Mouse (Mus musculus): Measurements from ENCODE around the gene Try5. TPM values are rescaled to one million over a fixed set of nuclear protein-coding genes. Genes with fewer than 3 reads are reported as not detected.
A peak's percentile ranks its signal among the peaks of the same experiment; 100 is the strongest.
"Not testable (repeated sequence)": the region's sequence is repeated elsewhere in the genome, so short reads cannot be mapped to it uniquely, and the experiment has no call there.

Try5 gene
- 0.13 and 0.15 TPM in 2 replicates for polyA plus RNA-seq (2012; rRNA removed)

DNA sequence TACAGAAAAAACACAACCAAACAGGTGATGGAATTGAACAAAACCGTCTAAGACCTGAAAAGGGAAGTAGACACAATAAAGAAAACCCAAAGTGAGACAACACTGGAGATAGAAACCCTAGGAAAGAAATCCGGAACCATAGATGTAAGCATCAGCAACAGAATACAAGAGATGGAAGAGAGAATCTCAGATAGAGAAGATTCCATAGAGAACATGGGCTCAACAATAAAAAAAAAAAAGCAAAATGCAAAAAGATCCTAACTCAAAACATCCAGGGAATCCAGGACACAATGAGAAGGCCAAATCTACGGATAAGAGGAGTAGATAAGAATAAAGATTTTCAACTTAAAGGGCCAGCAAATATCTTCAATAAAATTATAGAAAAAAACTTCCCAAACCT lies at the start of gene Try5:
Gene Try5, minus strand, starts transcription at position 101 of the 400 bp plus-strand sequence.
- not testable (repeated sequence) for DNase-seq (ENCODE audit: low read depth)

DNA sequence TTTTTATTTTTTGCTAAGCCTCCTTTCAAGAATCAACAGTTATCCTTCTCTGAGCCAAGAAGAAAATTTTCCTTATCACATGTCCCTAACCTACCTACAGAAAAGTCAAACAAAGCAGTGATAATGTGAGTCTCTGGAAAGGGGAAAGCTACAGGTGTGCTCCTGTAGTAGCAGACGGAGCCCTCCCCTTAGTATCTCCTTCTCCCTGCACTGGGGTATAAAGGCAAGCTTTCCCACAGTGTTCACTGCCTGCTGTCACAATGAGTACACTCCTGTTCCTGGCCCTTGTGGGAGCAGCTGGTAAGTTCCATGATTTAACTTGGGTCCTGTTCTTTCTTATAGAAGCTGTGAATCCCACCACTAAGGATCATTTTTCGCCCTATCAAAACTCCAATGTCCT lies 37.3 kb upstream of the Try5 start, which contains the start of gene Try10:
Gene Try10, plus strand, starts transcription at position 174 of the 400 bp plus-strand sequence.
- TF ChIP-seq POLR2A (IDR thresholded peaks at IDR 0.05; ENCODE audit: borderline replicate concordance, extremely low read depth, insufficient read depth, insufficient read length, poor library complexity, severe bottlenecking) (no peak), CTCF (IDR thresholded peaks at IDR 0.05; ENCODE audit: borderline replicate concordance, extremely low read depth, insufficient read depth, insufficient read length) (no peak)
- DNase-seq (ENCODE audit: low read depth): no peak

DNA sequence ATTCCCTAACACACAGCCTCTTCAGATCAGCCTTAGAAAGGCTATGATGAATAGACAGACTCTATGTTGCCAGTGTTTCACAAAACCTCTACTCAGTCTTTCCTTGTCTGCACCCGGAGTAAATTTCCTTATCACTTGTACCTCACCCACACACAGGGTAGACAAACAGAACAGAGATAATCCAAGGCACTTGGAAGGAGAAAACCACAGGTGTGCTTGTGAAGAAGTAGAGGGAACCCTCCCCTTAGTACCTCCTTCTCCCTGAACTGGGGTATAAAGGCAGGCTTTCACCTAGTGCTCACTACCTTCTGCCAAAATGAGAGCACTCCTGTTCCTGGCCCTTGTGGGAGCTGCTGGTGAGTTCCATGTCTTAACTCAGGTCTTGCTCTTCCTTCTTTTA lies 14.7 kb downstream of the Try5 start, which contains the start of gene Try4:
Gene Try4, plus strand, starts transcription at position 301 of the 400 bp plus-strand sequence.
- DNase-seq (ENCODE audit: low read depth): no peak

DNA sequence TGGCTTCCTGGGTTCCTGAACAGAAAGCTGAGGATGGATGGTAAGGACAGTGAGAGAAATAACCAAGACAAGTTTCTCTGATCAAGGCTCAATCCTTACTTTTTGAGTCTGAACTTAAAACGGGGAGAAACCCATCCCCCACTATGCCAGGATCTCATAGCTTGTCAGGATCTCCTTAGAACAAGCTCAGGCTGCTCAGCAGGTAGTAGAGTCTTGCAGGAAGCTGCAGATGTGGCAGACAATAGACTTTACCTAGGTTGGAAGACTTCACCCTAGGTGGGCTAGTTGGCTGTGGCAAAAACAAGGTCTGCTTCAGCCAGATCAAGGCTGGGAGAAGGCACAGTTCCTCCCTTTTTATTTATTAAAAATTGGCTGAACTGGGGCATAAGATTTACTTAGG lies 18.4 kb downstream of the Try5 start:
- TF ChIP-seq POLR2A (IDR thresholded peaks at IDR 0.05; ENCODE audit: borderline replicate concordance, extremely low read depth, insufficient read depth, insufficient read length, poor library complexity, severe bottlenecking) (no peak), CTCF (IDR thresholded peaks at IDR 0.05; ENCODE audit: borderline replicate concordance, extremely low read depth, insufficient read depth, insufficient read length) (no peak)
- DNase-seq (ENCODE audit: low read depth): no peak

More for the DNA sequence above, 14.7 kb downstream of the Try5 start, which contains the start of gene Try4:
- TF ChIP-seq POLR2A (IDR thresholded peaks at IDR 0.05; ENCODE audit: borderline replicate concordance, extremely low read depth, insufficient read depth, insufficient read length, poor library complexity, severe bottlenecking): no peak

DNA sequence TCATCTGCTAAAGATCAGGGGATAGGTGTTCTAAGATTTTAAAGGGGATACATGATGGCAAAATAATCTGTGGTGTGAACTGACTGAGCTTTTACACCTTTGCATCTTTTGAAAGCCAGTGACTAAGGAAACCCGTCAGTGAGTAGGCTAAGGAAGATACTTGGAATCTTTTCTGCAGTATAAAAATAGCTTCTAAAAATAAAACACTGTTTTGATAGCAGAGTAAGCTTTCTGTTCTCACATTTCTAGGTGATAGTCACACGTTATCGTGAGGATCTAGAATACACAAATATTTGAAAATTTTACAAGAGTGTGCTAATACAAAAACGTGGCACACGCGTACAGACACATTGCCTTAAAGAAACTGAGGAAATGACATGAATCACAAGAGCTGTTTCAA lies 50.5 kb downstream of the Try5 start:
- TF ChIP-seq POLR2A (IDR thresholded peaks at IDR 0.05; ENCODE audit: borderline replicate concordance, extremely low read depth, insufficient read depth, insufficient read length, poor library complexity, severe bottlenecking) (no peak), CTCF (IDR thresholded peaks at IDR 0.05; ENCODE audit: borderline replicate concordance, extremely low read depth, insufficient read depth, insufficient read length) (no peak)
- DNase-seq (ENCODE audit: low read depth): peak; percentile 4

DNA sequence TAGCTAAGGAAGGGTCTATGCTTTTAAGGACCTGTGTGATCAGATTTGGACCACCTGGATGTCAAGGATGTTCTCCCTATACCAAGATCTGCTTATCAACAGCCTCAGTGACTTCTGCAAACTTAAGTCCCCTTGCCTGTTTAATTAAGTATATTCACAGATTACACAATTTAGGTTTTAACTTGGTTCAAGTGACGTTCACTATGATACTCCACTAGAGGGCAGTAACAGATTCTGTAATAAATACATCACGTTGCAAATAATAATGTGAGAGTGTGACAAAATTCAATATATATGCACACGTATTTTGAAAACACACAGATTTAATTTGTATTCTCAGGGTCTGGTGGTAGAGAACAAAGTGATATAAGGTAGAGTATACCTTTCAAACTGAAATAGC lies 53.8 kb downstream of the Try5 start:
- DNase-seq (ENCODE audit: low read depth): peak; percentile 38

More for the DNA sequence above, 53.8 kb downstream of the Try5 start:
- TF ChIP-seq POLR2A (IDR thresholded peaks at IDR 0.05; ENCODE audit: borderline replicate concordance, extremely low read depth, insufficient read depth, insufficient read length, poor library complexity, severe bottlenecking): no peak
- TF ChIP-seq CTCF (IDR thresholded peaks at IDR 0.05; ENCODE audit: borderline replicate concordance, extremely low read depth, insufficient read depth, insufficient read length): no peak

Other genes starting within 250 kb of the Try5 start
- gene Try4, start 14.6 kb downstream of the Try5 start, polyA plus RNA-seq (2012; rRNA removed): 0.24 TPM in 1 of 2 replicates, not detected in the other
- not detected in 2 replicates for gene Try10, start 37.3 kb upstream of the Try5 start, polyA plus RNA-seq (2012; rRNA removed)
- gene Prss3, start 60.8 kb upstream of the Try5 start, polyA plus RNA-seq (2012; rRNA removed): not detected in 2 replicates
- gene Gm5771, start 75.5 kb upstream of the Try5 start, polyA plus RNA-seq (2012; rRNA removed): not detected in 2 replicates
- gene Gm10334, start 129.3 kb upstream of the Try5 start, polyA plus RNA-seq (2012; rRNA removed): not detected in 2 replicates
- not detected in 2 replicates for gene Prss1, start 142.1 kb upstream of the Try5 start, polyA plus RNA-seq (2012; rRNA removed)
- 0.18 TPM in 1 of 2 replicates, not detected in the other for gene Prss2, start 204.9 kb upstream of the Try5 start, polyA plus RNA-seq (2012; rRNA removed)